Mouse (Mus musculus) E14TG2a.4 (cell line): ENCODE measurements at regions not wholly inside any gene's neighbourhood (a gene's known extent, or its start where the extent isn't known, plus 50 kb on each side); places are given as distances from the start of the nearest gene placed in this dataset.

Source experiments
- CTCF ChIP-seq: conservative IDR thresholded peaks from 2 replicates; pipeline ENCODE4 v1.5.1; 2014; ENCODE audit warnings: low read length
- NANOG ChIP-seq: IDR thresholded peaks from 2 replicates; pipeline ENCODE4 v1.6.1; 2014; ENCODE audit warnings: borderline replicate concordance, low read length, mixed read lengths
- POU5F1 ChIP-seq: IDR thresholded peaks from 2 replicates; pipeline ENCODE4 v1.6.1; 2014; ENCODE audit warnings: low read length, borderline replicate concordance

GRCm38 (mm10) chr4:10792628-10793027, 81.7 kb upstream of the 2610301B20Rik start:
- TF ChIP-seq CTCF (no peak), POU5F1 (no peak), NANOG (no peak)
